Mouse (Mus musculus): ENCODE results near the gene Tmem183a. TPM values are rescaled to one million over a fixed set of nuclear protein-coding genes. Genes with fewer than 3 reads are reported as not detected.

Gene Tmem183a
- polyA plus RNA-seq, 1 experiment, result 133 TPM

GRCm38 (mm10) chr1:134307409-134307808 lies 54.4 kb downstream of the Tmem183a start:
- no peaks in the 10 kb centered on the region for H3K27me3 ChIP-seq (ENCODE audit: control insufficient read depth, insufficient read depth, low read length)
- no peaks in the 10 kb centered on the region for H3K36me3 ChIP-seq (ENCODE audit: control insufficient read depth, insufficient read depth, low read length)
- H3K4me3 ChIP-seq (ENCODE audit: low read depth, low read length), result no peak overlapping the region
- 28% methylated on average over 10 of the region's 10 CpGs for WGBS
- TF ChIP-seq CTCF (IDR thresholded peaks at IDR 0.05; ENCODE audit: extremely low read depth, insufficient read length, insufficient replicate concordance, low read depth, low read length), result no peak
- no peak for TF ChIP-seq POLR2A (IDR thresholded peaks at IDR 0.05; ENCODE audit: low read depth, low read length)
- H3K27ac ChIP-seq (ENCODE audit: insufficient read depth, low read depth, low read length), result no peak overlapping the region
- H3K4me1 ChIP-seq (ENCODE audit: control insufficient read depth, insufficient read depth, insufficient read length, low read length), result peaks cover 3% of the 10 kb centered on the region; the same call in 1 of the 2 replicates

GRCm38 (mm10) chr1:134304940-134305339 lies 56.8 kb downstream of the Tmem183a start:
- Histone ChIP-seq H3K4me3 (ENCODE audit: low read depth, low read length) (no peak overlapping the region), H3K4me1 (ENCODE audit: control insufficient read depth, insufficient read depth, insufficient read length, low read length) (peaks cover 3% of the 10 kb centered on the region; the same call in 1 of the 2 replicates), H3K27me3 (ENCODE audit: control insufficient read depth, insufficient read depth, low read length) (no peaks in the 10 kb centered on the region), H3K36me3 (ENCODE audit: control insufficient read depth, insufficient read depth, low read length) (no peaks in the 10 kb centered on the region), H3K27ac (ENCODE audit: insufficient read depth, low read depth, low read length) (no peak overlapping the region)
- 91% methylated on average over 9 of the region's 9 CpGs for WGBS
- no peak for TF ChIP-seq POLR2A (IDR thresholded peaks at IDR 0.05; ENCODE audit: low read depth, low read length)
- TF ChIP-seq CTCF (IDR thresholded peaks at IDR 0.05; ENCODE audit: extremely low read depth, insufficient read length, insufficient replicate concordance, low read depth, low read length), result no peak

GRCm38 (mm10) chr1:134302568-134303238 lies 59.1 kb downstream of the Tmem183a start:
- H3K4me3 ChIP-seq (ENCODE audit: low read depth, low read length), result peak overlapping the region; percentile 10; the same call in 1 of the 2 replicates
- TF ChIP-seq CTCF (IDR thresholded peaks at IDR 0.05; ENCODE audit: extremely low read depth, insufficient read length, insufficient replicate concordance, low read depth, low read length) (no peak), POLR2A (IDR thresholded peaks at IDR 0.05; ENCODE audit: low read depth, low read length) (no peak)
- 0 out of 2 replicates have a peak, but pooled peaks cover 4% of the 10 kb centered on the region for H3K27me3 ChIP-seq (ENCODE audit: control insufficient read depth, insufficient read depth, low read length)
- peak overlapping the region; percentile 64 for H3K27ac ChIP-seq (ENCODE audit: insufficient read depth, low read depth, low read length)
- H3K36me3 ChIP-seq (ENCODE audit: control insufficient read depth, insufficient read depth, low read length), result no peaks in the 10 kb centered on the region
- peaks cover 10% of the 10 kb centered on the region for H3K4me1 ChIP-seq (ENCODE audit: control insufficient read depth, insufficient read depth, insufficient read length, low read length)
- 47% methylated on average over 8 of the region's 8 CpGs for WGBS

- Histone ChIP-seq H3K27ac (ENCODE audit: insufficient read depth, low read depth, low read length) (no peak overlapping the region), H3K4me3 (ENCODE audit: low read depth, low read length) (peak overlapping the region; percentile 60), H3K36me3 (ENCODE audit: control insufficient read depth, insufficient read depth, low read length) (no peaks in the 10 kb centered on the region), H3K27me3 (ENCODE audit: control insufficient read depth, insufficient read depth, low read length) (0 out of 2 replicates have a peak, but pooled peaks cover 4% of the 10 kb centered on the region), H3K4me1 (ENCODE audit: control insufficient read depth, insufficient read depth, insufficient read length, low read length) (peaks cover 17% of the 10 kb centered on the region)
- 0 out of 2 replicates have a peak, but pooled peaks have one; percentile 18 for TF ChIP-seq POLR2A (IDR thresholded peaks at IDR 0.05; ENCODE audit: low read depth, low read length)
- no peak for TF ChIP-seq CTCF (IDR thresholded peaks at IDR 0.05; ENCODE audit: extremely low read depth, insufficient read length, insufficient replicate concordance, low read depth, low read length)
- 7% methylated on average over 59 of the region's 59 CpGs for WGBS
These were observed 63.0 kb downstream of the Tmem183a start for GRCm38 (mm10) chr1:134298636-134299411.

- peaks cover 21% of the 10 kb centered on the region for H3K4me1 ChIP-seq (ENCODE audit: control insufficient read depth, insufficient read depth, insufficient read length, low read length)
- WGBS, result 93% methylated on average over 8 of the region's 8 CpGs
- TF ChIP-seq POLR2A (IDR thresholded peaks at IDR 0.05; ENCODE audit: low read depth, low read length), result no peak
- TF ChIP-seq CTCF (IDR thresholded peaks at IDR 0.05; ENCODE audit: extremely low read depth, insufficient read length, insufficient replicate concordance, low read depth, low read length), result no peak
- no peaks in the 10 kb centered on the region for H3K36me3 ChIP-seq (ENCODE audit: control insufficient read depth, insufficient read depth, low read length)
- no peak overlapping the region for H3K27ac ChIP-seq (ENCODE audit: insufficient read depth, low read depth, low read length)
- 0 out of 2 replicates have a peak, but pooled peaks cover 4% of the 10 kb centered on the region for H3K27me3 ChIP-seq (ENCODE audit: control insufficient read depth, insufficient read depth, low read length)
- H3K4me3 ChIP-seq (ENCODE audit: low read depth, low read length), result no peak overlapping the region
These were observed 64.5 kb downstream of the Tmem183a start for GRCm38 (mm10) chr1:134297265-134297664.

Other genes with a start within 250 kb of the Tmem183a start
- 0.46 and 0.88 TPM in 2 replicates for gene Chil1, start 179.8 kb downstream of the Tmem183a start, polyA plus RNA-seq (2012; rRNA removed)
- gene Mybph, start 168.5 kb downstream of the Tmem183a start, polyA plus RNA-seq (2012; rRNA removed), result 0.05 and 0.08 TPM in 2 replicates
- 1.2 and 3.5 TPM in 2 replicates for gene Adora1, start 126.5 kb downstream of the Tmem183a start, polyA plus RNA-seq (2012; rRNA removed)
- gene Myog, start 72.0 kb downstream of the Tmem183a start, polyA plus RNA-seq (2012; rRNA removed), result not detected in 2 replicates
- 5.9 and 8.9 TPM in 2 replicates for gene Ppfia4, start 29.1 kb downstream of the Tmem183a start, polyA plus RNA-seq (2012; rRNA removed)
- not detected in 2 replicates for gene 4933406M09Rik, start 24.0 kb upstream of the Tmem183a start, polyA plus RNA-seq (2012; rRNA removed)
- 11.8 and 17.8 TPM in 2 replicates for gene Cyb5r1, start 43.6 kb upstream of the Tmem183a start, polyA plus RNA-seq (2012; rRNA removed)
- 59.6 and 97.7 TPM in 2 replicates for gene Adipor1, start 53.4 kb upstream of the Tmem183a start, polyA plus RNA-seq (2012; rRNA removed)
- 1.2 and 2.3 TPM in 2 replicates for gene Klhl12, start 93.6 kb upstream of the Tmem183a start, polyA plus RNA-seq (2012; rRNA removed)
- gene Rabif, start 132.7 kb upstream of the Tmem183a start, polyA plus RNA-seq (2012; rRNA removed), result 5.8 and 8.5 TPM in 2 replicates
- not detected in 2 replicates for gene Mgat4e, start 187.7 kb upstream of the Tmem183a start, polyA plus RNA-seq (2012; rRNA removed)
- 3.8 and 10.8 TPM in 2 replicates for gene Kdm5b, start 198.2 kb upstream of the Tmem183a start, polyA plus RNA-seq (2012; rRNA removed)